Mouse (Mus musculus): Measurements from ENCODE around the gene Nufip1. TPM values are rescaled to one million over a fixed set of nuclear protein-coding genes. Genes with fewer than 3 reads are reported as not detected.
A peak's percentile ranks its signal among the peaks of the same experiment; 100 is the strongest.

The Nufip1 gene
- polyA plus RNA-seq, 1 experiment from 2014 or later = 7.5 TPM

GRCm38 (mm10) chr14:76148294-76148693 lies 37.6 kb downstream of the Nufip1 start:
- no peaks in the 10 kb centered on the region for H3K27me3 ChIP-seq (replicated peaks; ENCODE audit: control insufficient read depth, insufficient read depth, low read length)
- H3K27ac ChIP-seq (ENCODE audit: low read depth, low read length) = no peak overlapping the region
- H3K4me3 ChIP-seq (ENCODE audit: low read depth, low read length) = no peak overlapping the region
- H3K4me1 ChIP-seq (replicated peaks; ENCODE audit: control insufficient read depth, insufficient read depth, low read length) = no peaks in the 10 kb centered on the region; the same call in 1 of the 2 replicates
- no peak overlapping the region for H3K4me2 ChIP-seq (replicated peaks; ENCODE audit: low read depth)
- no peaks in the 10 kb centered on the region for H3K36me3 ChIP-seq (ENCODE audit: control insufficient read depth, insufficient read depth)
- no peak overlapping the region for H3K9ac ChIP-seq (ENCODE audit: low read depth, low read length)
- no peak for TF ChIP-seq CTCF (IDR thresholded peaks at IDR 0.05; ENCODE audit: low read depth)
- WGBS = 88% methylated on average over 10 of the region's 10 CpGs
- no peaks in the 10 kb centered on the region for H3K9me3 ChIP-seq (ENCODE audit: control insufficient read depth)
- ATAC-seq = no peak

GRCm38 (mm10) chr14:76149531-76150179 lies 39.0 kb downstream of the Nufip1 start:
- peak; percentile 81 for ATAC-seq
- H3K27me3 ChIP-seq (replicated peaks; ENCODE audit: control insufficient read depth, insufficient read depth, low read length) = no peaks in the 10 kb centered on the region
- no peak overlapping the region for H3K9ac ChIP-seq (ENCODE audit: low read depth, low read length)
- 12% methylated on average over 13 of the region's 13 CpGs for WGBS
- peak overlapping the region; percentile 55 for H3K4me2 ChIP-seq (replicated peaks; ENCODE audit: low read depth)
- no peak for TF ChIP-seq CTCF (IDR thresholded peaks at IDR 0.05; ENCODE audit: low read depth)
- H3K27ac ChIP-seq (ENCODE audit: low read depth, low read length) = peak overlapping the region; percentile 3; the same call in 1 of the 2 replicates
- H3K9me3 ChIP-seq (ENCODE audit: control insufficient read depth) = no peaks in the 10 kb centered on the region
- no peaks in the 10 kb centered on the region; the same call in 1 of the 2 replicates for H3K4me1 ChIP-seq (replicated peaks; ENCODE audit: control insufficient read depth, insufficient read depth, low read length)
- peak overlapping the region; percentile 24; the same call in 1 of the 2 replicates for H3K4me3 ChIP-seq (ENCODE audit: low read depth, low read length)
- H3K36me3 ChIP-seq (ENCODE audit: control insufficient read depth, insufficient read depth) = no peaks in the 10 kb centered on the region

GRCm38 (mm10) chr14:76150499-76150898 lies 39.8 kb downstream of the Nufip1 start:
- no peaks in the 10 kb centered on the region; the same call in 1 of the 2 replicates for H3K4me1 ChIP-seq (replicated peaks; ENCODE audit: control insufficient read depth, insufficient read depth, low read length)
- ATAC-seq = no peak
- H3K9me3 ChIP-seq (ENCODE audit: control insufficient read depth) = no peaks in the 10 kb centered on the region
- no peak overlapping the region for H3K9ac ChIP-seq (ENCODE audit: low read depth, low read length)
- no peaks in the 10 kb centered on the region for H3K27me3 ChIP-seq (replicated peaks; ENCODE audit: control insufficient read depth, insufficient read depth, low read length)
- no peak overlapping the region for H3K4me3 ChIP-seq (ENCODE audit: low read depth, low read length)
- H3K4me2 ChIP-seq (replicated peaks; ENCODE audit: low read depth) = peak overlapping the region; percentile 55; the same call in 1 of the 2 replicates
- no peak for TF ChIP-seq CTCF (IDR thresholded peaks at IDR 0.05; ENCODE audit: low read depth)
- H3K27ac ChIP-seq (ENCODE audit: low read depth, low read length) = 0 out of 2 replicates have a peak overlapping the region, but pooled peaks have one; percentile 3
- no peaks in the 10 kb centered on the region for H3K36me3 ChIP-seq (ENCODE audit: control insufficient read depth, insufficient read depth)
- 88% methylated on average over 11 of the region's 11 CpGs for whole genome bisulfite sequencing

GRCm38 (mm10) chr14:76151011-76151410 lies 40.3 kb downstream of the Nufip1 start:
- Histone ChIP-seq H3K4me2 (replicated peaks; ENCODE audit: low read depth) (no peak overlapping the region), H3K4me1 (replicated peaks; ENCODE audit: control insufficient read depth, insufficient read depth, low read length) (no peaks in the 10 kb centered on the region; the same call in 1 of the 2 replicates), H3K9ac (ENCODE audit: low read depth, low read length) (no peak overlapping the region), H3K4me3 (ENCODE audit: low read depth, low read length) (no peak overlapping the region), H3K27ac (ENCODE audit: low read depth, low read length) (no peak overlapping the region), H3K27me3 (replicated peaks; ENCODE audit: control insufficient read depth, insufficient read depth, low read length) (no peaks in the 10 kb centered on the region), H3K36me3 (ENCODE audit: control insufficient read depth, insufficient read depth) (no peaks in the 10 kb centered on the region), H3K9me3 (ENCODE audit: control insufficient read depth) (no peaks in the 10 kb centered on the region)
- no peak for TF ChIP-seq CTCF (IDR thresholded peaks at IDR 0.05; ENCODE audit: low read depth)
- WGBS = 63% methylated on average over 2 of the region's 2 CpGs
- ATAC-seq = no peak

- TF ChIP-seq CTCF (IDR thresholded peaks at IDR 0.05; ENCODE audit: low read depth) = no peak
- peak overlapping the region; percentile 92 for H3K27ac ChIP-seq (ENCODE audit: low read depth, low read length)
- WGBS = 1% methylated on average over 10 of the region's 10 CpGs
- H3K4me1 ChIP-seq (replicated peaks; ENCODE audit: control insufficient read depth, insufficient read depth, low read length) = no peaks in the 10 kb centered on the region; the same call in 1 of the 2 replicates
- H3K4me2 ChIP-seq (replicated peaks; ENCODE audit: low read depth) = peak overlapping the region; percentile 68
- H3K27me3 ChIP-seq (replicated peaks; ENCODE audit: control insufficient read depth, insufficient read depth, low read length) = no peaks in the 10 kb centered on the region
- no peaks in the 10 kb centered on the region for H3K9me3 ChIP-seq (ENCODE audit: control insufficient read depth)
- peak overlapping the region; percentile 62 for H3K9ac ChIP-seq (ENCODE audit: low read depth, low read length)
- H3K36me3 ChIP-seq (ENCODE audit: control insufficient read depth, insufficient read depth) = no peaks in the 10 kb centered on the region
- ATAC-seq = no peak
- H3K4me3 ChIP-seq (ENCODE audit: low read depth, low read length) = peak overlapping the region; percentile 64
Observed at GRCm38 (mm10) chr14:76151820-76152161, 41.1 kb downstream of the Nufip1 start.

- H3K4me3 ChIP-seq (ENCODE audit: low read depth, low read length) = peak overlapping the region; percentile 64
- no peaks in the 10 kb centered on the region for H3K9me3 ChIP-seq (ENCODE audit: control insufficient read depth)
- peak overlapping the region; percentile 92 for H3K27ac ChIP-seq (ENCODE audit: low read depth, low read length)
- ATAC-seq = peak; percentile 85
- WGBS = under 1% methylated on average over 41 of the region's 41 CpGs
- no peaks in the 10 kb centered on the region for H3K36me3 ChIP-seq (ENCODE audit: control insufficient read depth, insufficient read depth)
- no peaks in the 10 kb centered on the region for H3K27me3 ChIP-seq (replicated peaks; ENCODE audit: control insufficient read depth, insufficient read depth, low read length)
- H3K4me1 ChIP-seq (replicated peaks; ENCODE audit: control insufficient read depth, insufficient read depth, low read length) = no peaks in the 10 kb centered on the region; the same call in 1 of the 2 replicates
- peak overlapping the region; percentile 62 for H3K9ac ChIP-seq (ENCODE audit: low read depth, low read length)
- TF ChIP-seq CTCF (IDR thresholded peaks at IDR 0.05; ENCODE audit: low read depth) = peak; percentile 75
- peak overlapping the region; percentile 68 for H3K4me2 ChIP-seq (replicated peaks; ENCODE audit: low read depth)
Observed at GRCm38 (mm10) chr14:76152162-76153002, 41.7 kb downstream of the Nufip1 start.
